Mouse (Mus musculus) ES-E14 (cell line): Measurements from ENCODE around the gene Olfr1312. TPM values are rescaled to one million over a fixed set of nuclear protein-coding genes. Genes with fewer than 3 reads are reported as not detected.
"Not testable (repeated sequence)": the region's sequence is repeated elsewhere in the genome, so short reads cannot be mapped to it uniquely, and the experiment has no call there.

Experiments used
- DNase-seq: peaks from one replicate; pipeline ENCODE4 v3.0.0-alpha.2; 2013; ENCODE audit warnings: low read depth, low spot score
- H3K27ac ChIP-seq: 2 replicates; pipeline ENCODE4 v1.5.1; 2012; ENCODE audit warnings: low read depth, mild to moderate bottlenecking, low read length, moderate library complexity, mixed read lengths; ENCODE audit not compliant: poor library complexity, insufficient read depth, severe bottlenecking
- H3K36me3 ChIP-seq: 2 replicates; pipeline ENCODE4 v1.6.1; 2012; ENCODE audit warnings: mild to moderate bottlenecking, low read length, moderate library complexity, mixed read lengths; ENCODE audit not compliant: control insufficient read depth, poor library complexity, insufficient read depth, severe bottlenecking
- H3K4me1 ChIP-seq, 2 experiments: fragments of 150-350 bp in 1 of 2; sonication (generic) in 1 of 2; 2 replicates each; pipeline ENCODE4 v1.6.1; 2012; ENCODE audit warnings: low read length in 2 of 2, mild to moderate bottlenecking in 1 of 2, mixed read lengths in 1 of 2; ENCODE audit not compliant: control insufficient read depth in 2 of 2, insufficient read depth in 2 of 2, poor library complexity in 1 of 2
- H3K4me3 ChIP-seq, 2 experiments: fragments of 150-350 bp in 1 of 2; sonication (generic) in 1 of 2; 2 replicates each; pipeline ENCODE4 v1.5.1; 2012; ENCODE audit warnings: low read length in 2 of 2, low read depth in 1 of 2, mild to moderate bottlenecking in 1 of 2, mixed read lengths in 1 of 2; ENCODE audit not compliant: insufficient read depth in 1 of 2, poor library complexity in 1 of 2, severe bottlenecking in 1 of 2
- H3K9ac ChIP-seq: 2 replicates; pipeline ENCODE4 v1.6.1; 2012; ENCODE audit warnings: low read depth, mild to moderate bottlenecking, low read length, mixed read lengths; ENCODE audit not compliant: poor library complexity, insufficient read depth, severe bottlenecking
- H3K9me3 ChIP-seq: fragments of 150-350 bp; sonication (generic); 2 replicates; pipeline ENCODE4 v1.6.1; 2012; ENCODE audit warnings: low read depth, mild to moderate bottlenecking, low read length; ENCODE audit not compliant: control insufficient read depth, insufficient read depth
- CHD2 ChIP-seq: IDR thresholded peaks from 2 replicates; pipeline ENCODE4 v1.6.1; 2014; ENCODE audit warnings: mild to moderate bottlenecking, low read depth, low read length, inconsistent platforms
- HCFC1 ChIP-seq: IDR thresholded peaks from 2 replicates; pipeline ENCODE4 v1.6.1; 2012; ENCODE audit warnings: low read length, inconsistent platforms, borderline replicate concordance; ENCODE audit not compliant: insufficient read depth
- MAFK ChIP-seq: IDR thresholded peaks from 2 replicates; pipeline ENCODE4 v1.6.1; 2014; ENCODE audit warnings: mild to moderate bottlenecking, low read depth, low read length, inconsistent platforms; ENCODE audit not compliant: insufficient read depth
- ZC3H11A ChIP-seq: IDR thresholded peaks from 2 replicates; pipeline ENCODE4 v1.6.1; 2012; ENCODE audit warnings: low read depth, mild to moderate bottlenecking, inconsistent platforms, low read length, borderline replicate concordance
- ZNF384 ChIP-seq: IDR thresholded peaks from 2 replicates; pipeline ENCODE4 v1.6.1; 2012; ENCODE audit warnings: low read depth, low read length, inconsistent platforms
- in situ Hi-C, 2 experiments: fragments of 600-800 bp; cut with MboI; formaldehyde crosslinking; loops; one replicate each; pipeline ENCODE4 v1.15.1; 2025; ENCODE audit warnings: low sequenced_read_pairs in 2 of 2, inconsistent platforms in 1 of 2; ENCODE audit not compliant: unreplicated experiment in 2 of 2
- total RNA-seq: library from RNA; depleted of rRNA; stranded (reverse); fragments of 300-350 nt; gene quantifications from 2 replicates; pipeline ENCODE4 v1.2.3, GENCODE M21; 2012; rRNA removed

Gene Olfr1312
- total RNA-seq: not detected in 2 replicates

DNA sequence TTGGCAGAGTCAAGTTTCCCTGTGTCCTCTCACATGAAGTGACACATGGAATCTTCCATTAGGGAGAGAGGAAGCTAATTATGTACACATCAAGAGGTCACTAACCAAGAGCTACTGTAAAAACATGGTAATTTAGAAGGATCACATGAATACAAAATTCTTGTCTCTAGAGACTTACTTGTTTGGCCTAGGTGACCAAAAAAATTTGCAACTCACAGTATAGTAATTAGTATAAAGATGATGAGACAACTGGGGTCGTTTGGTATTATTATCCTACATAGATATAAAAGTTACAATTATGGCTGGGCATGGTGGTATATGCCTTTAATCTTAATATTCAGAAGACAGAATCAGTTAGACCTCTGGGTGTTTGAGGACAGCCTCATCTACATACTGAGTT is at the start of gene Olfr1312:
Olfr1312 (minus strand) TSS at position 101 of the 400 bp plus-strand sequence.
- in situ Hi-C loops: no loop called here
- Histone ChIP-seq H3K36me3 (no peaks in the 10 kb centered on the region), H3K4me1 (no peaks in the 10 kb centered on the region), H3K9me3 (no peaks in the 10 kb centered on the region), H3K27ac (no peak within 1 kb of the TSS), H3K4me3 (no peak within 1 kb of the TSS), H3K9ac (no peak within 1 kb of the TSS)
- no peak for DNase-seq
- no peak for TF ChIP-seq CHD2
- TF ChIP-seq HCFC1: no peak
- no peak for TF ChIP-seq MAFK
- TF ChIP-seq ZC3H11A: no peak
- TF ChIP-seq ZNF384: no peak

DNA sequence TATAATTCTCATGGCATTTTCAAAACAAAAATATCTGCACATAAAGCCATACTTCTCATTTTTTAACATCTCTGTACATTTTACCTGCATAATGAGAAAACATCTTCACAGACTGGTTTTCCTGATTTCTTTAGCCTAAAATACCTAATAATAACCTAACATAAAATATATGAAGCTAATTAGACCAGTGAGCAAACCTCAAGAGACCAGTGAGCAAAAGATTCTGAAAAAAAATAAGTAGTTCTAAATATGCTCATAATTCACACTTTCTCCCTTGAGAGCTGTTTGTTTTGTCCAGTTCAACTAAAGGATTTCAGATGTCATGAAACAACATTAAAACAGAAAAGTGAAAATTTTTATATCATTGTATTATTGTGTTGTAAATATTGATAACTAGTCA is 46.6 kb upstream of the Olfr1312 start, which contains the start of gene Olfr1314:
Olfr1314 (minus strand) TSS at position 101 of the 400 bp plus-strand sequence.
- Histone ChIP-seq H3K36me3 (no peaks in the 10 kb centered on the region), H3K9me3 (no peaks in the 10 kb centered on the region), H3K4me1 (no peaks in the 10 kb centered on the region), H3K4me3 (no peak within 1 kb of the TSS), H3K27ac (no peak within 1 kb of the TSS), H3K9ac (no peak within 1 kb of the TSS)
- in situ Hi-C loops: no loop called here
- no peak for DNase-seq
- TF ChIP-seq ZC3H11A: no peak

DNA sequence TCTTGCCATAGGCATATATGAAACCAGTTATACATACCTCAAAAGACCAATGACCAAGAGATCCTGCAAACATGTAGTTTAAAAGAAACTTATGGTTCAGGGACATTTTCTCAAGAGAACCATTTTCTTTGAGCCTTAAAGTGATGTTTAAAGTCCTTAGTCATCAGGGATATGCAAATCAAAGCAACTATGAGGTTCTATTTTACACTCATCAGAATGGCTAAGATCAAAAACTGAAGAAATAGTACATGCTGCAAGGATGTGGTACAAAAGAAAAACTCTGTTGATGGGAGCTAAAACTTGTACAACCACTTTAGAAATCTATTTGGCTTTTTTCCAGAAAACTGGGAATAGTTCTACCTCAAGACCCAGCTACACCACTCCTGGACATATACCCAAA is 27.7 kb upstream of the Olfr1312 start, which contains the start of gene Olfr1313:
Olfr1313 (minus strand) TSS at position 101 of the 400 bp plus-strand sequence.
- H3K27ac ChIP-seq: no peak within 1 kb of the TSS
- no peak within 1 kb of the TSS for H3K4me3 ChIP-seq
- in situ Hi-C loops: no loop called here
- H3K36me3 ChIP-seq: no peaks in the 10 kb centered on the region
- H3K4me1 ChIP-seq: no peaks in the 10 kb centered on the region
- no peaks in the 10 kb centered on the region for H3K9me3 ChIP-seq
- no peak for DNase-seq
- H3K9ac ChIP-seq: no peak within 1 kb of the TSS
- no peak for TF ChIP-seq HCFC1
- TF ChIP-seq CHD2: no peak
- no peak for TF ChIP-seq ZNF384
- no peak for TF ChIP-seq MAFK
- no peak for TF ChIP-seq ZC3H11A

DNA sequence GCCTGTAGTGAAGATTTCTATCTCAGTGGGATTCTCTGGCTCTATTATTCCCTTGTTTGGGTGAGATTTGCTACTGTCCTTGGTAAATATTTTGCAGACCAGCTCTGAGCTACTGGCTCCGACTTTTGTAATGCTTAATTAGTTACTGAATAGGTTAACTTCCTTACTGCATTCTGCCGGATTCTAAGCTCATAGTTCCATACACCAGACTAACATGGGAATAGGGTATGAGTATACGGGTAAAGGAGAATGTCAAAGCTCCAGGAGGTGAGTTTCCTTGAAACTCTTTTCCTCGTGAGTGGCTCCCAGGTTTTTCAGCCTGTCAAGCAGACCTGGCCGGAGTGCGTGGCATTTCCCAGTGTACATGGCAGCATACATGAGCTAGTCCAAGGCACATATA is 23.1 kb downstream of the Olfr1312 start:
- in situ Hi-C loops, H3K27ac ChIP-seq, H3K9me3 ChIP-seq, H3K4me3 ChIP-seq, H3K4me1 ChIP-seq, H3K36me3 ChIP-seq, DNase-seq, H3K9ac ChIP-seq: not testable (repeated sequence)

DNA sequence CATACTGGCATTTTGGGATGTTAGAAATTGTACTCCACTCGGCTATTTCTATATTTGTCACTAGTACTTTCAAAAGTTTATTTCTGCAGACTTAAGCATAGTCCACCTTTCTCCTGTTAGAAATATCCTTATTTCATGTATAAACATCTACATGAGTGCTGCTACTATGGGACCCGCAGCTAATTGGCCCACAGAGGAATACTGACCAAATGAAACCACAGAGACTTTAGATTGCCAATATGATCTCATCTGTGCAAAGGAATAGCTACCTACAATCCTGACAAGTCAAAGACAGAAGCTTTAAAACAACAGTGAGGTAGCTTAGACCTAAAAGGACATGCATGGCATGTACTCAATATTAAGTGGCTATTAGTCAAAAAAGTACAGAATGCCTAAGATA is 25.7 kb downstream of the Olfr1312 start, which contains the start of gene Olfr1311:
Olfr1311 (minus strand) TSS at position 101 of the 400 bp plus-strand sequence.
- Histone ChIP-seq H3K27ac (no peak within 1 kb of the TSS), H3K4me1 (no peaks in the 10 kb centered on the region), H3K36me3 (no peaks in the 10 kb centered on the region), H3K9me3 (no peaks in the 10 kb centered on the region), H3K4me3 (no peak within 1 kb of the TSS), H3K9ac (no peak within 1 kb of the TSS)
- no peak for DNase-seq
- in situ Hi-C loops: no loop called here
- no peak for TF ChIP-seq CHD2
- TF ChIP-seq ZC3H11A: no peak
- TF ChIP-seq ZNF384: no peak
- TF ChIP-seq MAFK: no peak
- no peak for TF ChIP-seq HCFC1
